Mouse (Mus musculus) cortical plate, adult 2 months (tissue): ENCODE results near the gene Dstyk.

ENCODE experiments used
- CTCF ChIP-seq: fragments of 200-500 bp; IDR thresholded peaks from 2 replicates; pipeline ENCODE4 v1.5.1; 2011; ENCODE audit warnings: mild to moderate bottlenecking, control low read depth, low read length; ENCODE audit not compliant: insufficient read depth; ENCODE audit errors: extremely low read depth
- POLR2A ChIP-seq: fragments of 200-500 bp; IDR thresholded peaks from 2 replicates; pipeline ENCODE4 v1.6.1; 2011; ENCODE audit warnings: mild to moderate bottlenecking, low read length, control low read depth; ENCODE audit not compliant: insufficient read depth; ENCODE audit errors: extremely low read depth

DNA sequence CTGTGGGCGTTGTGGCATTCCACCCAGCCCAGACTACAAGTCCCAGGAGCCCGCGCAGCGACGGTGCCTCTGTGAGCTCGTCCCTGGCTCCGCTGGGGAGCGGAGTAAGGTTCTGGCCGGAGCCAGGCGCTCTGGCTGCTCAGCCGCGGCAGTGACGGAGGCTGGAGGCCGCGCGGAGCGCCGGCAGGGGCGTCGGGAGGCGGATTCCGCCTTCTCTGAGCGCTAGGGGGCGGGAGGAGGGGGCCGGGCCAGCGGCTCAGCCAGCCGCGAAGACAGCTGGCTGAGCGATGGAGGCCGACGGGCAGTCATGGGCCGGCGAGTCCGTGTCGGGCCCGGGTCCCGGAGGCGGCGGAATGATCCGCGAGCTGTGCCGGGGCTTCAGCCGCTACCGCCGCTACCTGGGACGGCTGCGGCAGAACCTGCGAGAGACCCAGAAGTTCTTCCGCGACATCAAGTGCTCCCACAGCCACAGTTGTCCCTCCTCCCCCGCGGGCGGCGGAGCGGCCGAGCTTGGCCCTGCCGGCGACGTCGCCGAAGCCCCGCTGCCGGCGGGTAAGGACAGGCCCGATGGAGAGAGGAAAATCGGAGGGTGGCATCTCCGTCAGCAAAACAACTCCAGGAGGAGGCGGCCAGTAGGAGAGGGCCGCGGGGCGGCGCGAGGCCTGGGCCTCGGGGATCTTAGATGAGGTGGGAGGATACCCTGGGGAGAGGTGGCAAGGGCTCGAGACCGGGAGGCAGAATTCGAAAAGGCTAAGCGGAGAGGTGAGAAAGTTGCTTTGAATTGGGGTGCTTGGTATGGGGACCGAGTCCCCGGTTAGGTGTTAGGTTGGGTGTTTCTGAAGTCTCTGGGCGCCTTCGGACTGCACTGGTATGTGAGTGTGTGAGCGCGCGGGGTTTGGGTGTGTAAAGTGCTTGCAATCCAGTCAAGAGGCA, at the start of gene Dstyk:
- peak; percentile 72; the same call in 1 of the 2 replicates for TF ChIP-seq POLR2A
- TF ChIP-seq CTCF: no peak
